Mouse (Mus musculus) kidney, adult 2 months (tissue): ENCODE data around the gene Ano6.

Source experiments
- CTCF ChIP-seq: fragments of 200-500 bp; conservative IDR thresholded peaks from 2 replicates; pipeline ENCODE4 v1.5.1; 2011; ENCODE audit warnings: low read depth, mild to moderate bottlenecking, control low read depth, low read length, moderate library complexity, mixed read lengths; ENCODE audit not compliant: insufficient read depth, insufficient read length
- POLR2A ChIP-seq: fragments of 200-500 bp; IDR thresholded peaks from one replicate; pipeline ENCODE4 v1.6.1; 2011; ENCODE audit warnings: low read depth, low read length, control low read depth

DNA sequence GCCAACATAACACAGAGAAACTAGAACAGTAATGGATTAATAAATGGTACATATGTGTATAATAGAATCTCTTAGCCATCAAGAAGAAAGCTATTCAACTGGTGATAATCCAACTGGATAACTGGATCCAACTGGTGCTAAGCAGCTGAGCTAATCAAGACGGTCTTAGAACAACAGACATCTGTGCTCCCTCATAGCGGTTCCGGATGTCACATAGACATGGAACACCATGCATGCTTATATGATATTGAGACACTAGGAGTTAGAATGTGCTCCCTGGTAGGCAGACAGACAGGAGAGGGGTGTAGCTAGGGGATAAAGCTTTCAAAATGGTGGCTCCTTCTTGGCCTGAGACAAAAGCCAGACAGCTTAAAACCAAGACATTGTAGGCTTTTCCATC, 197.3 kb downstream of the Ano6 start:
- TF ChIP-seq CTCF (no peak), POLR2A (no peak)
